Mouse (Mus musculus): ENCODE data around the gene Polr3f. TPM values are rescaled to one million over a fixed set of nuclear protein-coding genes. Genes with fewer than 3 reads are reported as not detected.

Gene Polr3f
- polyA plus RNA-seq, 1 experiment = 18.9 TPM

DNA sequence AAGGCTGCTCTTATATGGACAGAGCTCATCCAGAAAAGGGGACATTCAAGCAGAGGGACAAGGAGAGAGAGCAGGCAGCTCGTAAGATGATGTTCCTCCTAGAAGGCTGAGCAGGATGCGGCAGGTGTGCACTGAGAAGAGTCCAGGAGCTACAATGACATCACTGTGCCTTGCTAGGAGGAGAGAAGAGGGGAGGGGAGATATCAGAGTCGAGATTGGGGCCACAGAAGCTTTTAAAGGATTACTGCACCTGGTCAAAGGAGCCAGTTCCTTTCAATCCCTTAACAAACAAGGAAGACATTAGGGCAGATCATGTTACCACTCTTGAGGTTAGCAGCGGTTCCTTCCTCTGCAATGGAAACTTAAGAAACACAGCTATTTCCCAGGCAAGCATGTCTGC is 20.0 kb downstream of the Polr3f start:
- TF ChIP-seq GATA1 (IDR thresholded peaks at IDR 0.05; ENCODE audit: low read length) = no peak

DNA sequence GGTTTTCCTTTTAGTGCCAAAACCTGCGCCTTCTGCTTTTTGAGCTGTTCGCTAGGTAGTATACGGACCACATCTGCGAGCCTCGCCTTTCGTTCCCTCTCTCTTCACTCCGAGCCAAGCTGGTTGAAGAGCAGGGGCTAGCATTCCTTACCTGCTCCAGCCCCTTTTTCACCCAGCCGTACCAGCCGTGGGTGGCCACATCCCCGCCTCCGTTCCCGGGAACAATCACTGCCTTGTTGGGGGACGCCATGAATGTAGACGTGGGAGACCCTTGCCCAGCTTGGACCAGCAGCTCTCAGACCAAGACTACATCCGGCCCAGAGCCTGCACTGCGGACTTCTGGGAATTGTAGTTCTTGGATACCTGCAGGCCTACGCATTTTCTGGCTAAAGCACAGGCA is 23.0 kb downstream of the Polr3f start, which contains the start of gene Rbbp9:
Rbbp9 (minus strand) TSS at position 341 of the 400 bp plus-strand sequence.
- no peak for TF ChIP-seq GATA1 (IDR thresholded peaks at IDR 0.05; ENCODE audit: low read length)

DNA sequence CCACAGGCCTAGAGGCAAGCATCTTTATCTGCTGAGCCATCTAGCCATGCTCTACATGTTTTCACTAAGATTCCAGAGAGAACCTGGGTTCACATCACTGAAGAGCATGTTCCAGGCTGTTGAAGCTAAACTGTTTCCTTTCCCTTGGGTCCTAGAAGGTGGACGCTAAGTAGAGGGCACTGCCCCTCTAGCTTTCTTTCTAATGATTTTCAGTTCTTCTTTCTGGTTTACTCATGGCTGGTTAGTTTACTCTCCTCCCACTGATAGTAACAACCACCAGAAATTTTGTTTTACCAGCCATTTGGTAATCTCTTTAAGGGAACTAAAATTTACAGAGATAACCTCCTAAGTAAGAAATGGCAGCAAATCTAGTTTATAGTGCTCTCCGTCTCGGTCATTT is 26.4 kb downstream of the Polr3f start:
- TF ChIP-seq GATA1 (IDR thresholded peaks at IDR 0.05; ENCODE audit: low read length) = no peak

DNA sequence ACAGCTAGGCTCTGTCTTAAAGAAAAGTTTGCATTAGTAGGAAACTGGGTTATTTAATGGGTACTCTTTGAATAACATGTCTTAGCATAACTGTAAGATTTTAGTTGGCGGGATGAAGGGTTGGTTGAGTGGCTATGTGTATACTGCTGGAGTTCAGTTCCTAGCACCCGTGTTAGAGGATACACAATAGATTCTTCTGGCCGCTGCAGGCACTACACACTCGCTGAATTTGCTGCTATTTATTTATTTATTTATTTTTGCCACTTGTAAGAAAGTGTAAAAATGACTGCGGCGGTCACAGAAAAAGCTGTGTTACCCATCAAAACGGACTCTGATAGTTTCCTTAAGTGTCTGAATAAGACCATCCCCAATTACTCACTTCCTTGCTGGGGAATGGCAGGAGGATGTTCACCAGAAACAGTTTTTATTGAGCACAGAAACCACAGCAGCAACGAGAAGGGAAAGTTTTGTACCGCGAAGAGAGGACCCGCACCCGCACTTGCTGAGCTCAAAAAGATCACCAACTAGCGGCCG is 27.8 kb downstream of the Polr3f start:
- no peak for TF ChIP-seq GATA1 (IDR thresholded peaks at IDR 0.05; ENCODE audit: low read length)

DNA sequence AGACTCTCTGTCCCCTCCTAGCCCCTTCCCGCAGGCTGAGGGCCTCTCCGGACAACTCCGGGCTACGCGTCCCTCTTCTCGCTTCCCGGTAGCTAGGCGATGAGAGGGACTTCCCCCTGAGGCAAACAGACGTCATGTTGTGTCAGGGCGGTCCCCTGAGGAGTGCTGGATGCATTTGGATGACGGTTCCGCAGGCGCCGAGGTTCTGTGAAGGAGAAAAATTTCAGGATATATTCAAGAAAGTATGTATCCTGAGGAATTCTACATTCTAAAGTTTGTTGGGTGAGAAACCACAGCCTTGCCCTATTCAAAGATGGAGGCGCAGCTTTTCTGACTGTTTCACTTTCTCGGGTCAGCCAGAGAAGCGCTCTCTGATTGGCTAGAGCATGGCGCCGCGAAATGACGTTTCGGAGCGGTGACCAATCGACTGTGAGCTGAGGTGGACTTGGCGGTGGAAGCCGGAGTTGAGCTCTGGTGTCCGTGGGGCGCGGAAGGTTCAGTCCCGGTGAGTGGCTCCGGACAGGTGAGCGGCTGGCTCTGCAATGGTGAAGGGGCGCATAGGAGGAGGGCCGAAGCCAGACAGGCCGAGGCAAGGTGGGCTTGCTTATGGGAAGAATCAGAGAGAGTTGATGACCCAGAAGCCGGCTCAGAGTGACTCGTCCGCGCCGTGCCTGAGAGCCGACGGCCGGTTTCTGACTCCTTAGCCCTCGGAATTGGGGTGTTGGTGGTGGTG is 28.5 kb downstream of the Polr3f start, which contains the start of gene Sec23b:
Sec23b (plus strand) TSS at position 410 of the 733 bp plus-strand sequence.
- TF ChIP-seq GATA1 (IDR thresholded peaks at IDR 0.05; ENCODE audit: low read length) = no peak

DNA sequence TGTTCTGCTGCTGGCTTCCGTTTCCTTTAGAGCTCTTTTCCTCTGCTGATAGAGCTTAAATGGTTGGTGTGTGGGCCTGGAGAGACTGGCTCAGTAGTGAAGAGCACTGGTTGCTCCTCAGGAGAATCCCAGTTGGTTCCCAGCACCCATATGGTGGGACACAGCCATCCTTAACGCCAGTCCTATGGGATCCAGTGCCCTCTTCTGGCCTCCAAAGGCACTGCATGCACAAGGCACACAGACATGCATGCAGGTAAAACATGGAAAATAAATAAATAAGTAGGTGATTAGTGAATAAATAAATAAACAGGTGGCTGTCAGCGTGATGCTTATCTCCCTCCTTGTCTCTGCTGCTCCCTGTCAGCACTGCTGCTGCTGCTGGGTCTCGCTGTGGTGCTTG is 61.2 kb downstream of the Polr3f start:
- TF ChIP-seq GATA1 (IDR thresholded peaks at IDR 0.05; ENCODE audit: low read length) = no peak

Other genes starting within 250 kb of the Polr3f start
- not detected in 2 replicates for gene Ovol2, start 195.6 kb upstream of the Polr3f start, polyA plus RNA-seq (2012)
- 14.7 and 22.7 TPM in 2 replicates for gene Kat14, start 158.7 kb upstream of the Polr3f start, polyA plus RNA-seq (2012)
- 27.9 TPM in 1 of 2 replicates, not detected in the other for gene Pet117, start 158.7 kb upstream of the Polr3f start, polyA plus RNA-seq (2012)
- gene Dzank1, start 304 bp upstream of the Polr3f start, polyA plus RNA-seq (2012) = not detected in 2 replicates
- 1.2 and 1.4 TPM in 2 replicates for gene Rbbp9, start 23.2 kb downstream of the Polr3f start, polyA plus RNA-seq (2012)
- gene Sec23b, start 28.5 kb downstream of the Polr3f start, polyA plus RNA-seq (2012) = 7.5 and 9.2 TPM in 2 replicates
- 1.7 and 2.4 TPM in 2 replicates for gene Smim26, start 66.3 kb downstream of the Polr3f start, polyA plus RNA-seq (2012)
- 15.0 and 24.3 TPM in 2 replicates for gene Dtd1, start 72.2 kb downstream of the Polr3f start, polyA plus RNA-seq (2012)